Mouse (Mus musculus) embryonic fibroblast, embryonic 13.5 days (primary cell): ENCODE measurements around the gene Cbfb.
A peak's percentile ranks its signal among the peaks of the same experiment; 100 is the strongest.

Source experiments
- CTCF ChIP-seq: IDR thresholded peaks from 2 replicates; pipeline ENCODE4 v1.5.1; 2011; ENCODE audit warnings: mild to moderate bottlenecking, control low read depth, low read length, moderate library complexity, borderline replicate concordance; ENCODE audit not compliant: insufficient read depth
- POLR2A ChIP-seq: IDR thresholded peaks from 2 replicates; pipeline ENCODE4 v1.6.1; 2011; ENCODE audit warnings: low read depth, mild to moderate bottlenecking, control low read depth, low read length, moderate library complexity

DNA sequence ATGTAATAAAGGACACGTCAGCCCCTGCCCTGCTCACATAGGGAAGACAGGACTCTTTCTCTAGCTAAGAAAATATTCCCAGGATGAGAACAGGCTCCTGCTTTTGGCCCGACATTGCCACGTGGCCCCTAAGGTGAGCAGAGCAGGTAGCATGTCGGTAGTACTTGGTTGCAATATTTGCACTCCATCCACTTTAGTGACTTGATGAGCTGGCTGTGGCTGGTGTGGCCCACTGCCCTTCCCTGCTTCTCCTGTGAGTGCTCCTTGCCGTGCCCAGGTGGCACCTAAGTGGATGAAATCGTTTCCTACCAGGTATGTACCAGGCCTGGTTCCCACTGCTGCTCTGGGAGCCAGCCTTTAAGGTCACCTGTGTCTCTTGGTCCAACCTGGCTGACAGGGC lies 81.5 kb downstream of the Cbfb start:
- TF ChIP-seq POLR2A (0 out of 2 replicates have a peak, but pooled peaks have one; percentile 9), CTCF (no peak)
